Mouse (Mus musculus): ENCODE results near the gene Ascl2.

Ascl2 gene

GRCm38 (mm10) chr7:142917659-142918058, 51.4 kb downstream of the Ascl2 start:
- DNase-seq (ENCODE audit: low read depth, low spot score) = no peak

All from mesoderm, embryonic 11.5 days (tissue).